Mouse (Mus musculus) cerebellum, postnatal 25 days (tissue): ENCODE measurements around the gene Ano6.

Experiments
- DNase-seq, 2 experiments: peaks; one replicate each; pipeline ENCODE4 v3.0.0; 2021; ENCODE audit warnings: mixed read lengths in 2 of 2

The Ano6 gene

DNA sequence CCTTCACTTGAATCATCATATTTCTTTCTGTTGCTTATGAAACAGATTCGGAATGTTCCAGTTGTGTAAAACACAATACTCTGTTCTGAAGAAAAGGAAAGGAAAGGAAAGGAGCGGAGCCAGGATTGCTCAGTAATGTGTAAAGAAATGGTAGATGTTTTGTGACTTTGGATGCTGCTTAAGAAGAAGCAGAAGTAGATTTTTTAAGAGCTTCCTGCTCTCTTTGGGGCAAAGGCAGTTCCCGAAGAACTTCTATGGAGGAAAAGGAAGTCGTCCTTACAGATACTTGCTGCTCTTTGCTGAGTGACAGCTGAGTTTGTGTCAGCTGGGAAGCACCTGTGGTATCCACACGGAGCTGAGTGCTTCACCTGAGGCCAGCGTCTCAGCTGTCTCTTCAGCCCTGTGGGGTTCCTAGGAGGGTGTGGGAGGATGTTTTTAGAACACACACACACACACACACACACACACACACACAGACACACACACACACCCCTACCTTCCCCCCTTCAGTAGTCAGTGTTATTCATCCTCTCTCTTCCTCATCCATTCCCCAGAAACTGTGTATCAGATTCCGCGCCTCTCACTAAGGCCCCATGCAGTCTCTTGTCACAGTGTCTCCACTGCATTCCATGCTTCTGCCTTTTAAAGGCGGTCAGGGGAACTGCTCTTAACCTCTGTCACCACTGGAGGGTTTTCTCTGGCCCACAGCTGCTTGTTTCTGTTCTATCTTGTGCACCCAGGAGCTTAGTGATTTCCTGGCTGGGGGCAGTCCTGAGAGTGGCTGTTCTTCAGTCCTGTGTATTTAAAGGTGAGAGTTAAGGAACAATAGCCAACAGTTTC lies 6.7 kb downstream of the Ano6 start:
- DNase-seq = no peak

DNA sequence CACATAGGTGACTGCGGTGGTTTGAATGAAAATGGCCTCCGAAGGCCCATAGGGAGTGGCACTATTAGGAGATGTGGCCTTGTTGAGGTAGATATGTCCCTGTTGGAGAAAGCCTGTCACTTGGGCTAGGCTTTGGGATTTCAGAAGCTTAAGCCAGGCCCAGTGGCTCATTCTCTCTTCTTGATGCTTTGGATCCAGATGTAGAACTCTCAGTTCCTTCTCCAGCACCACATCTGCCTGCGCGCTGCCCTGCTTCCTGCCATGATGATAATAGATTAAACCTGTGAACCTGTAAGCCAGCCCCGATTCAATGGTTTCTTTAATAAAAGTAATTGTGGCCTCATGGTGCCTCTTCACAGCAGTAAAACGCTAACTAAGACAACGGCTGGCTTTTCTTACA lies 7.6 kb downstream of the Ano6 start:
- no peak for DNase-seq

DNA sequence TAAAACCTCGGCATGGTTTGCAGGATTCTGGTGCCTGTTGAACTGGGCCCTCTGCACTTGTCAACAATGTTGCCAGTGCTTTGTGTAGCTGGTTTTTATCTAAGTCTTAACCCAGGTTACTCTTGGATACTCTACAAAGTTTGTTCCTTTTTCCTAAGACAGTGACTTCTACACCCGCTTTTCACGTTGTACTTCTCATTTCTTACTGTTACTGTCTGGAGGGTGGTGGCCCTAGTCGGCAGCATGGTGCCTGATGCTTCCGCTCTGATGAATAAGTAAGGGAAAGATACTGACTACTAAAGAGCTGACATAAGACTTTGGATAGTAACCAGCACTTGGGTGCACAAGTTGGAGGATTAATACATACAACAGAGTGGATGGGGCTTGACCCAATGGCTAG lies 9.0 kb downstream of the Ano6 start:
- DNase-seq = no peak

DNA sequence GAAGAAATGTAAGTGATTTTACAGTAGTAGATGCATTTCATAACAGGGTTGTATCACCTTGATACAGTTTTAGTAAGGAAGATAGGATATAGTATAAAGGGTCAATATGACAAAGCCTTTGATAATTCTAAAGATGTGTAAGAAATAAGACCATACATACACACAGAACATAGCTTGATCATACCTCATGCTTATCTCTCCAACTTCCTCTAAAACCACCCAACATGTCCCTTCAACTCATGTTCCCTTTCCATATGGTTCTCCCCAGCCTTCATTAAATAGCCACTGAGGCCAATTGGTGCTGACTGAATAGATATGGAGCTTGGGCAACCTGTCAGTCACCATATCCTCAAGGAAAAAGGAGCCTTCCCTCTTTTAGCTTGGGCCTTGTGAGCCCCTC lies 9.4 kb downstream of the Ano6 start:
- no peak for DNase-seq

GRCm38 (mm10) chr15:95801261-95801979 lies 10.8 kb downstream of the Ano6 start:
- DNase-seq = no peak

DNA sequence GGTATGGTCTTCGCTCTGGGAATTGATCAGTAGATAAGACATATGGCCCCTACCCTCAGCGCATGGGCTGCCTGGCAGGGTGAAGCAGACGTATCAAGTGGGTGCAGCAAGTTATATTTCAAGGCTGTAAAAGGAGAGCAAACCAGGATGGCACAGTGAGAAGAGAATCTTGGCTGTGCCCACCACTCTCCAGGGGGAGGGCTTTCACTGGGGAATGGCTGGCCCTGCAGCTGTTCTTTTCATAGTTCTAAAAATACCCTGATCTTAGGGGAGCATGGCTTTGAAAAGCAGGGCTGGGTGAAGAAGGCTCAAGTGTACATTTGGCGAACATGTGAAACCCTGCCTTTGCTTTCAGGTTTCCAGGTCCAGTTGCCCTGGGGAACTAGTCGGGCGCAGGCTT lies 11.5 kb downstream of the Ano6 start:
- no peak for DNase-seq

GRCm38 (mm10) chr15:95802762-95803161 lies 12.1 kb downstream of the Ano6 start:
- no peak for DNase-seq

DNA sequence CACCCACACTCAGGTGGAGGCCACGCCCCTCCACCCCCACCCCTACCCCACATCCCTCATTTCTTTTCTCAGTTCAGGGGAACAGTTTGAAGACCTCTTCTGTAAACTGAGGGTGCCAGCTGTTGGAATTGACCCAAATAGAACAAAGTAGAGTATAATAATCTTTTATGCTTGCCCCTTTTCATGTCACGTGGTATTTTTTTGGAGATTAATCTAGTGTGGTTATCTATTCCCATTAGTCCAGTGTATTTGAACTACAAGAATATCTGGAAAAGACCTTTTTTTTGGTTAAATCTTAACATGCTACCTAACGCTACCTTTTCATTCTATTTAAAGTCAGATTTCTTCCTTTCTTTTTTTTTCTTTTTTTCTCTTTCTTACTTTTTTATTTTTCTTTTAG lies 12.8 kb downstream of the Ano6 start:
- no peak for DNase-seq

DNA sequence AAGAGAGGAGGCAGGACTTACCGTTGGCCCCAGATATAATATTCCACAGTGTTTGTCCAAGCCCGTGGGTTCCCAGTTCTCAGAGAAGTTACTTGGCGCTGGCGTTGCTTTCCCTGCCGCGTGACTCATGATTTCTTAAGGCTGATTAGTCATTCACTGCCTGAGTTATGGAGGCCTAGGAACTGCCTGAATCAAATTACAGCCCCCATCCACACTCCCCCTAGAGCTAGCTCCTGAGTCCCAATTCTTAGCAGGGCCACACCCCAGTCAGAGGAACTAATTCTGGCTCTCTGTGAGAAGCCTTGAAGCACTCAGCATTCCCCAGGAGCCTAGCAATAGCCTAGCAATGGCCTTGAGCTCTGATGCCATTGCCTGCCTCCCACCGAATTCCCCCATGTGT lies 13.6 kb downstream of the Ano6 start:
- peak in 1 of 2 experiments; percentile 21 for DNase-seq

DNA sequence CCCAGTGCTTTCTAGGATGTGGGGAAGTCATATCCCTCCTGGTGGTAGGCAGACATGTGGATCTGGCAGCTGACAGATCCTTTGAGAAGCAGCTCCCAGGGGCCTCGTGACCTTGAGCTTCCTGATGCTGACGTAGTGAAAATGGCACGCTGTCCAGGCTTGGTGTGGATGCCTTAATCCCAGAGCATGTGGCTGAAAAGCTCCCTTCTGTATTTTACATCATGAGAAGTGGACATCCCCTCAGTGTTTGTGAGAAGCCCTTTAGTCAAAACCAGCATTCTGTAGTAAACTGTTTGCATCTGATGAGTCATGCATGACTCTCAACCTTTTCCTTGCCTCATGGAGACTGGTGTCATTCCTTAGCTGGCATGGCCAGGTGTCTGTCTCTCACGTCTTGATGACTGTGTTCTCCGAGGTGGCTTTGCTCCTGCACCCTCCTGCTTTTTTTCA lies 14.4 kb downstream of the Ano6 start:
- DNase-seq = no peak

- no peak for DNase-seq
Measured at GRCm38 (mm10) chr15:95807908-95808307, 17.3 kb downstream of the Ano6 start.

GRCm38 (mm10) chr15:95810357-95810761 lies 19.7 kb downstream of the Ano6 start:
- DNase-seq = no peak

DNA sequence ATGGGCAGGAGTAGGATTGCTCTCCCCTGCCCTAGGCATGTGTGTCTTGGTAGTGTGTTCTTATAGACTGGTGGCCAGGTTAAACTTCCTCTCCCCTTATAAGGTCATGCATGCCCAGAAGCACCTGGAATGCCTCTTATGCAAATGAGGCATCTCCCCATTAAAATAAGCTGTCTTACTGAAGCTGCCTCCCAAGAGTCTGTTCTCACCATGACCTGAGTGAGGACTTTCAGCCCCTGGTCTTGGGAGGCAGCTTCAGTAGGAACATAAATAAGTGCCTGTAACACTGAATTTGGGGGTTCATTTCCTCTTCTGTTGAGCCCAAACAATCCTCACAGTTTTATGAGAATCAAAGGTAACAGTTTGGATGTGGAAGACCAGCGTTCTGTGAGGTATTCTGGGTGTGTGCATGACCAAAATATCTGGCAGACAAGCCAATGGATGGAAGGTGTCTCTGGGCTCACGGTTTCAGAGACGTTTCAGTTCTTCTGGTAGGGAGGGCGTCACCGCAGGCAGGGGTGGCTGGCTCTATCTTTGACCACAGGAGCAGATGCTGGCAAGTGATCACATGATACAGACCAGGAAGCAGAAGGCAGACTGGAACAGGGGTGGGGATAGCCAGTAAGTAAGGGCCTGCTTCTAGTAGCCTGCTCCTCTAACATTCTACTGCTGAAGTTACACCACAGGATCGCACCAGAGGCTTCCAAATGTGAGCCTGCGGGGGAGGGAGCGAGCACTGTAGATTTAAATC lies 22.4 kb downstream of the Ano6 start:
- no peak for DNase-seq

DNA sequence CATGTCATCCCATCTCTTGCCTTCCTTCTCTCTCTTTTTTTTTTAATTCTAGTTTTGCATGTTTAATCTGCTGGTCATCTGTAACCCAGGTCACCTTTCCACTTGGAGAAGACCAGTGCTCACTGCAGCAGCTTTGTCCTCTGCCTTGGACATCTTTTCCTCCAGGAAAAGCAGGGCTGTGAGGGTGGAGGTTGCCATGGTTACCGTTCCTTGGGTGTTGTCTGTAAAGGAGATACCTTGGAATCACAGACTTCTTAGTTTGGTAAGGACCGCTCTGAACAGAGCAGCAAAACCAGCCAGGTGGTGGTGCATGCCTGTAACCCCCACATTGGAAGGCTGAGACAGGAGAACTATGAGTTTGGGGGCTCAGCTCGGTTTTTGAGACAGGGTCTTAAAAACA lies 26.9 kb downstream of the Ano6 start:
- DNase-seq = no peak

- DNase-seq = no peak
Measured at GRCm38 (mm10) chr15:95819249-95820035, 28.8 kb downstream of the Ano6 start.

DNA sequence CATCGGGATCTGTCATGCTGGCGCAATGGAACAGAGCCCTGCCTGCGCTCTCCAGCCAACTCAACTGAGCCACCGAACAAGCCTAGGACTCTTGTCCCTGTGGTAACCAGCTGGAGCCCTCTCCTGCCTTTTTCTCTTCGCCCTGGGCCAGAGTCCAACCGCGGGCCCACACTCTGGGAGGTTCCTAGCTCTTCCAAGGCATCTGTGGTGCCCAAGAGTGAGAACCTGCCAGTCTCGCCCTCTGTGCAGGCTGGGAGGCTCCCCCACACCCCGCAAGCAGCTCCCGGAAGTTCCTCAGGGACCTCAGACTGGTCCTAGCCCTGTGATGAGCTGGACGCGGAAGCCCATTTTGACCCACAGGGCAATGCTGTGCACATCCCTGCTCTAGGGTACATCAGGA lies 29.5 kb downstream of the Ano6 start:
- DNase-seq = peak in 1 of 2 experiments; percentile 36

DNA sequence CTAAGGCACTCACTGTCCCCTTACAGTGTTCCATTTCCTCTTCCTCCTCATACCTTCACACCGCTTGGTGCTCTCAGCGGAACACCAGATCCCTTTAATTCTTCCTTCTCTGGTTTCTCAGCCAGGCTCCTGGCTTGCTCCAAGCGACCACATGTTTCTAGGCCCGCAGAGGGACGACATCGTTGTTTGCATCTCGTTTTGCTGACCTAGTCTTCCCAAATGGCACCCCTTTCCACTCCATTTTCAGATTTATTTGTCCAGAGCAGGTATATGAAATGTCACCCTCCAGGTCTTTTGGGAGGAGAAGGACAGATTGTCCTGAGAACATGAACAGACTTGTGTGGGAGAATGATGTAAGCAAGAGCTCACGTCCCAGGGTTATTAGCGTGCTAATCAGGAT lies 30.0 kb downstream of the Ano6 start:
- DNase-seq = no peak

DNA sequence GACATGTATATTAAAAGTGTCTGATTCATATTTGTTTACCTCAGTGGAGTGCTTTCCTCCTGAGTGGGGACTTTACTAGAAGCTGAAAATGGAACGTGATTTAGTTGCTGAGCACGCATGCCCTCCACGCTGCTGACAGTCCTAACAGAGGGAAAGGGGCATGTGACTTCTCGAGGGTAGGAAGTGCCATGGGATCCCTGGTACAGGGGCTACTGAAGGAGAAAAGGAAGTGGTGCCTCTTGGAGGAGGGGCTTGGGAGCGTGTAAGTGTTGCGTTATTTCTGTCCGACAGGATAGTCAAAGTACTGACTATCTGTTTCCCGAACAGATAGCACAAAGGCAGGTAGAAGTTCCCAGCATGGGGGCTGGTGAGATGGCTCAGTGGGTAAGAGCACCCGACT lies 31.5 kb downstream of the Ano6 start:
- no peak for DNase-seq

DNA sequence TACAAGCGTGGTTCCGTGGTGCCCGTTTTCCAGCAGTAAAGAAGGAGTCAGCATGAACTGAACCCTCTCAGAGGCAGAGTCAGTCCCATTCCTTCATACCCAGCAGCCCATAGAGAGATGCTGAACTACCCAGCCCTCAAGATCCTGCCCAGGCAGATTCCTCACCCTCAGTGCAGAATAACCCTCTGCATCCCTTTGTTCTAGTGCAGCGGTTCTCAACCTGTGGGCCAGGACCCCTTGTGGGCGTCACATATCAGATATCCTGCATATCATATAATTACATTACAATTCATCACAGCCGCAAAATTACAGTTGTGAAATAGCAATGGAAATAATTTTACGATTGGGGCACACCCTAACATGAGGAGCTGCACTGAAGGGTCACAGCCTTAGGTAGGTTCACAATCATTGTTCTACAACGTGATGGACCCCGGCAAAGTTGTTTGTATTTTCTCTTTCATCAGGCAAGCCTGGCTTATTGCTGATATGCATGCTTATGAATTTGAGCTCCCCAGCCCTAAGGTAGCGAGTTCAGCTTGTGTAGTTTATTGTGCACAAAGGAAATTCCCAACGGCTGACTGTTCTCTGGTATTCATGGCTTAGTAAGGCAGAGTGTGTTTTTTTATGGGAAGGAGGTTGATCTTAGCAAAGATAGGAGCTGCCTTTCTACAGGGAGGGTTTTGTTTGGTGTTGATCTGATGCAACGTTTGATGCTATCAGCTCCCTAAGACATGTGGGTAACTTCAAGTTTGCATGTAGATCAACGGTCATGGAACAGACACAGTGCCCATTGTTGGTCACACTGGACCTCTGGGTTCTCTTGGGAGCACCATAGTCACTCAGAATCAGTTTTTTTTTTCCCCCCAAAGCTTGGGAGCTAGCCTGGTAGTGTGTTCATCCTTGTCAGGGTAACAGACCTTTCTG lies 33.0 kb downstream of the Ano6 start:
- no peak for DNase-seq

DNA sequence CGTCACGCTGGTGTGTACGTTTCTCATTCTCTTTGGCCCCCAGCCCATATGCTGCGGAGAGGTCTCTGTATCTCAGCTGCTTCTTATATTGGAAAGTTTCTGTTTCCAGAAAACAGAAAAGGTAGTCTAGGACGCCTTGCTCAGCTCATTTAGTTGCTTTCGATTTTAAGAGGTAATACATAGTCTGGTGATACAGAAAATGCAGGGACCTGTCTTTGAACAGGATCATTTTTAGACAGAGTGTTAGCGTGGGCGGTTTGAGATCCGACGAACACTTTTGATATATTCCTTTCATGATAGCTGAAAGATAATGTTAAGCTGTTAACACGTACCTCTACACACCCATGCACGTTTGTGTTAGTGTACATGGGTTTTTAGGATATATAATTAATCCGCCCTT lies 35.9 kb downstream of the Ano6 start:
- no peak for DNase-seq

DNA sequence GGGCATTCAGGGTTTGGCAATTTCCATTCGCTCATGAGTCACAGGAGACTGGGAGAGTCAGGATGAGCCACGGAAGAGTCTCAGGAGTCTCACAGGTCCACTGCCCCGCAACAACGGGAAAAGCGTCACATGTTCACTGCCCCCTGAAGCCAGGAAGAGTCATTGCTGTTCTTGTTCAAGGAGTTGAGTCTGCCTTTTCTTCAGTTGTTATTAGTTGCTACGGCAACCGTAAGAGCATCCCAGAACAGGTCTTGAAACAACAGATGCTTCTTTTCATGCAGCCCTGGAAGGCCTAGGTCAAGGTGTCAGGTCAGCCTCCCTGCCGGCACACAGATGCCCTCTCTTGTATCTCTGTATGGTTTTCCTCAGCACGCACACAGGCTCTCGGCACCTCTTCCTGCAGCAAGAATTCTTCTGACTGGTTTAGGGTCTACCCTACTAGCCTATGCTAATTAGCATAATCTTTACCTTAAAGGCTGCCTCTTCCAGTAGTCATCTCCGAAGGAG lies 36.9 kb downstream of the Ano6 start:
- no peak for DNase-seq
